Mouse (Mus musculus): ENCODE results near the gene Hist2h2be. TPM values are rescaled to one million over a fixed set of nuclear protein-coding genes. Genes with fewer than 3 reads are reported as not detected.
A peak's percentile ranks its signal among the peaks of the same experiment; 100 is the strongest.

Hist2h2be gene
- total and polyA plus RNA-seq, 2 experiments from 2014 or later = 6.4 to 13.2 TPM

- Histone ChIP-seq H3K4me2 (ENCODE audit: low read depth, low read length) (no peak overlapping the region), H3K27ac (ENCODE audit: low read depth) (no peak overlapping the region), H3K9ac (replicated peaks; ENCODE audit: low read depth, low read length) (no peak overlapping the region), H3K9me3 (replicated peaks; ENCODE audit: control insufficient read depth, low read length) (no peaks in the 10 kb centered on the region), H3K4me3 (ENCODE audit: low read depth, low read length) (no peak overlapping the region), H3K4me1 (ENCODE audit: control insufficient read depth, insufficient read depth) (peaks cover 29% of the 10 kb centered on the region; the same call in 1 of the 2 replicates), H3K36me3 (replicated peaks; ENCODE audit: control insufficient read depth, insufficient read depth, low read length) (peaks cover 40% of the 10 kb centered on the region), H3K27me3 (ENCODE audit: control insufficient read depth, insufficient read depth, low read length) (no peaks in the 10 kb centered on the region)
- 91% methylated on average over 6 of the region's 6 CpGs for WGBS
- no peak for TF ChIP-seq CTCF (IDR thresholded peaks at IDR 0.05; ENCODE audit: low read depth)
- ATAC-seq (ENCODE audit: insufficient read depth, low read depth) = no peak
- DNase-seq (ENCODE audit: low spot score) = no peak
Observed at GRCm38 (mm10) chr3:96175251-96175650, 45.7 kb upstream of the Hist2h2be start.

- Histone ChIP-seq H3K36me3 (replicated peaks; ENCODE audit: control insufficient read depth, insufficient read depth, low read length) (peaks cover 40% of the 10 kb centered on the region), H3K9ac (replicated peaks; ENCODE audit: low read depth, low read length) (no peak overlapping the region), H3K4me3 (ENCODE audit: low read depth, low read length) (no peak overlapping the region), H3K27me3 (ENCODE audit: control insufficient read depth, insufficient read depth, low read length) (no peaks in the 10 kb centered on the region), H3K4me2 (ENCODE audit: low read depth, low read length) (no peak overlapping the region), H3K9me3 (replicated peaks; ENCODE audit: control insufficient read depth, low read length) (no peaks in the 10 kb centered on the region), H3K4me1 (ENCODE audit: control insufficient read depth, insufficient read depth) (peaks cover 26% of the 10 kb centered on the region), H3K27ac (ENCODE audit: low read depth) (no peak overlapping the region)
- TF ChIP-seq CTCF (IDR thresholded peaks at IDR 0.05; ENCODE audit: low read depth) = no peak
- TF ChIP-seq EP300 (IDR thresholded peaks at IDR 0.05; ENCODE audit: low read depth) = no peak
- ATAC-seq (ENCODE audit: insufficient read depth, low read depth) (no peak), DNase-seq (ENCODE audit: low spot score) (no peak)
- WGBS = 83% methylated on average over 4 of the region's 4 CpGs
Observed at GRCm38 (mm10) chr3:96178427-96178826, 42.5 kb upstream of the Hist2h2be start.

GRCm38 (mm10) chr3:96178902-96179301 is 42.0 kb upstream of the Hist2h2be start:
- WGBS = 85% methylated on average over 2 of the region's 2 CpGs
- no peaks in the 10 kb centered on the region for H3K27me3 ChIP-seq (ENCODE audit: control insufficient read depth, insufficient read depth, low read length)
- peaks cover 38% of the 10 kb centered on the region for H3K36me3 ChIP-seq (replicated peaks; ENCODE audit: control insufficient read depth, insufficient read depth, low read length)
- TF ChIP-seq CTCF (IDR thresholded peaks at IDR 0.05; ENCODE audit: low read depth) (no peak), EP300 (IDR thresholded peaks at IDR 0.05; ENCODE audit: low read depth) (no peak)
- peaks cover 26% of the 10 kb centered on the region for H3K4me1 ChIP-seq (ENCODE audit: control insufficient read depth, insufficient read depth)
- H3K9ac ChIP-seq (replicated peaks; ENCODE audit: low read depth, low read length) = no peak overlapping the region
- H3K4me2 ChIP-seq (ENCODE audit: low read depth, low read length) = no peak overlapping the region
- H3K9me3 ChIP-seq (replicated peaks; ENCODE audit: control insufficient read depth, low read length) = no peaks in the 10 kb centered on the region
- H3K4me3 ChIP-seq (ENCODE audit: low read depth, low read length) = no peak overlapping the region
- DNase-seq (ENCODE audit: low spot score) (no peak), ATAC-seq (ENCODE audit: insufficient read depth, low read depth) (no peak)
- H3K27ac ChIP-seq (ENCODE audit: low read depth) = no peak overlapping the region

GRCm38 (mm10) chr3:96179531-96179930 is 41.4 kb upstream of the Hist2h2be start:
- peak; percentile 50 for DNase-seq (ENCODE audit: low spot score)
- Histone ChIP-seq H3K4me2 (ENCODE audit: low read depth, low read length) (no peak overlapping the region), H3K27me3 (ENCODE audit: control insufficient read depth, insufficient read depth, low read length) (no peaks in the 10 kb centered on the region), H3K36me3 (replicated peaks; ENCODE audit: control insufficient read depth, insufficient read depth, low read length) (peaks cover 33% of the 10 kb centered on the region), H3K9me3 (replicated peaks; ENCODE audit: control insufficient read depth, low read length) (no peaks in the 10 kb centered on the region), H3K4me1 (ENCODE audit: control insufficient read depth, insufficient read depth) (peaks cover 26% of the 10 kb centered on the region), H3K27ac (ENCODE audit: low read depth) (no peak overlapping the region), H3K9ac (replicated peaks; ENCODE audit: low read depth, low read length) (no peak overlapping the region), H3K4me3 (ENCODE audit: low read depth, low read length) (no peak overlapping the region)
- ATAC-seq (ENCODE audit: insufficient read depth, low read depth) = 0 out of 2 replicates have a peak, but pooled peaks have one; percentile 18
- WGBS = 34% methylated on average over 4 of the region's 4 CpGs
- TF ChIP-seq CTCF (IDR thresholded peaks at IDR 0.05; ENCODE audit: low read depth) = no peak
- TF ChIP-seq EP300 (IDR thresholded peaks at IDR 0.05; ENCODE audit: low read depth) = no peak

- TF ChIP-seq EP300 (IDR thresholded peaks at IDR 0.05; ENCODE audit: low read depth) (no peak), CTCF (IDR thresholded peaks at IDR 0.05; ENCODE audit: low read depth) (no peak)
- H3K27me3 ChIP-seq (ENCODE audit: control insufficient read depth, insufficient read depth, low read length) = no peaks in the 10 kb centered on the region
- H3K4me2 ChIP-seq (ENCODE audit: low read depth, low read length) = peak within 1 kb of the TSS; percentile 74
- H3K4me3 ChIP-seq (ENCODE audit: low read depth, low read length) = peak within 1 kb of the TSS; percentile 60
- WGBS = 0% methylated on average over 14 of the region's 23 CpGs
- ATAC-seq (ENCODE audit: insufficient read depth, low read depth) (peak; percentile 52), DNase-seq (ENCODE audit: low spot score) (no peak)
- peaks cover 28% of the 10 kb centered on the region for H3K36me3 ChIP-seq (replicated peaks; ENCODE audit: control insufficient read depth, insufficient read depth, low read length)
- H3K4me1 ChIP-seq (ENCODE audit: control insufficient read depth, insufficient read depth) = peaks cover 26% of the 10 kb centered on the region
- no peaks in the 10 kb centered on the region for H3K9me3 ChIP-seq (replicated peaks; ENCODE audit: control insufficient read depth, low read length)
- H3K27ac ChIP-seq (ENCODE audit: low read depth) = peak within 1 kb of the TSS; percentile 87
- peak within 1 kb of the TSS; percentile 44 for H3K9ac ChIP-seq (replicated peaks; ENCODE audit: low read depth, low read length)
Observed at GRCm38 (mm10) chr3:96180727-96181477, 40.0 kb upstream of the Hist2h2be start, which contains the start of gene Sv2a. Sv2a (plus strand) TSS chr3:96181151.
